Mouse (Mus musculus): ENCODE data around the gene Hspb11.

DNA sequence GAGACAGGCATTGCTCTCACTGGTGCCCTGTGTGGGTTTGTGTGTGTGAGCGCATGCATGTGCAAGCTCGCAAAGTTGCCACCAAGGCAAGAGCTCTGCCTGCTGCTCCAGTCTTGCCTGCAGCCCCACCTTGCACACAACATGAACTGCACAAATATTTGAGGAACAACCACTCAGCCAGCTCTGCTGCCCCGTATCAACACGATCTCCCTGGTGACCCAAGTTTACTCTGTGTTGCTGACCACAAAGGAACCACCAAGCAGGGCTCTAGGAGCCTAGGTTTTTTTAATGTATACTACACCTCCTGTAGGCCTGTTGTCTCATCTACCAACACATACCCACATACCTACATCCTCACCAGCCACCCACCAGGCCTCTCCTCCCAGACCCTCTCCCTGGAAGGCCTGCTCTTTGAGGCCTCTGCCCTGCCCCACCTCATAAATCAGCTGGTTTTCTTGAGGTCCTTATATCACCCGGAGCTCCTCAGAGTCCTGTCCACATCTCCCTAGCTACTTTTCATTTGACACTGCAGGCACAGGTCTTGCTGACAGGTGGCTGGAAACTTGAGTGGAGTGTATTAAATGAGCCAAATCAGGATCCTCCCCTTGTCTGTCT lies 42.8 kb upstream of the Hspb11 start:
- TF ChIP-seq CTCF (IDR thresholded peaks at IDR 0.05) (no peak), EP300 (IDR thresholded peaks at IDR 0.05) (0 out of 2 replicates have a peak, but pooled peaks have one; percentile 11)
